Mouse (Mus musculus) Patski (cell line): ENCODE data around the gene Hnrnpl. TPM values are rescaled to one million over a fixed set of nuclear protein-coding genes. Genes with fewer than 3 reads are reported as not detected.

Experiments used
- ATAC-seq: fragments of 100-300 bp; one replicate; pipeline ENCODE4 v1.8.0; 2021
- CTCF ChIA-PET: fragments of 350-600 bp; sonication (Branson Sonifier 250); formaldehyde crosslinking; loops from one replicate; lab custom pipeline; 2022; ENCODE audit warnings: inconsistent platforms; lab: Charles Lee
- POLR2A ChIA-PET: fragments of 350-600 bp; sonication (Branson Sonifier 250); formaldehyde crosslinking; loops from one replicate; lab custom pipeline; 2022; ENCODE audit warnings: antibody characterized with exemption, inconsistent platforms; lab: Charles Lee
- DNase-seq: peaks from one replicate; pipeline ENCODE4 v3.0.0-alpha.2; 2011; ENCODE audit warnings: low read depth, low spot score
- H3K27me3 ChIP-seq: fragments of 371-371 bp; one replicate; pipeline ENCODE4 v1.5.1; 2021
- CTCF ChIP-seq: fragments of 100-300 bp; IDR thresholded peaks from one replicate; pipeline ENCODE4 v1.5.1; 2021
- in situ Hi-C: fragments of 300-500 bp; cut with MboI; formaldehyde crosslinking; loops from 3 replicates; pipeline ENCODE4 v1.11.1; 2018; ENCODE audit warnings: low pct_unique_long_range_greater_than_20kb, mixed read lengths
- polyA plus RNA-seq: library from polyadenylated mRNA; unstranded; gene quantifications from one replicate; pipeline ENCODE4 v1.2.3, GENCODE M21; 2021

The Hnrnpl gene
- polyA plus RNA-seq, 1 experiment from 2014 or later = 309 TPM

- ATAC-seq (no peak), DNase-seq (no peak)
- no peak for TF ChIP-seq CTCF
- POLR2A ChIA-PET = interaction anchor here (1.2 kb wide), 1 partner anchor 9 kb away, joined by 5 read pairs; the partner anchor contains the start of gene Hnrnpl
- H3K27me3 ChIP-seq = no peaks in the 10 kb centered on the region
- in situ Hi-C loops = no loop called here
- CTCF ChIA-PET = interaction anchor here (1.4 kb wide), 1 partner anchor 10 kb away, joined by 4 read pairs; no protein-coding TSS in a partner anchor
These were observed 9.2 kb downstream of the Hnrnpl start for GRCm38 (mm10) chr7:28817524-28817923.

- no peak for ATAC-seq
- no peaks in the 10 kb centered on the region for H3K27me3 ChIP-seq
- POLR2A ChIA-PET = interaction anchor here (1.2 kb wide), 1 partner anchor 10 kb away, joined by 5 read pairs; the partner anchor contains the start of gene Hnrnpl
- CTCF ChIA-PET = interaction anchor here (1.4 kb wide), 1 partner anchor 10 kb away, joined by 4 read pairs; no protein-coding TSS in a partner anchor
- in situ Hi-C loops = no loop called here
- no peak for TF ChIP-seq CTCF
- no peak for DNase-seq
These were observed 9.6 kb downstream of the Hnrnpl start for GRCm38 (mm10) chr7:28817957-28818356.

GRCm38 (mm10) chr7:28818436-28818835, 10.1 kb downstream of the Hnrnpl start:
- H3K27me3 ChIP-seq = no peaks in the 10 kb centered on the region
- ATAC-seq = no peak
- CTCF ChIA-PET = interaction anchor here (1.4 kb wide), 1 partner anchor 9 kb away, joined by 4 read pairs; no protein-coding TSS in a partner anchor
- DNase-seq = no peak
- in situ Hi-C loops = no loop called here
- no peak for TF ChIP-seq CTCF
- POLR2A ChIA-PET = interaction anchor here (1.2 to 3.5 kb wide), 2 partner anchors 7 to 10 kb away, joined by 5 to 22 read pairs; partner anchors contain the start of gene Hnrnpl

GRCm38 (mm10) chr7:28818861-28819452, 10.6 kb downstream of the Hnrnpl start:
- DNase-seq (no peak), ATAC-seq (no peak)
- CTCF ChIA-PET = interaction anchor here (0.6 to 1.4 kb wide), 2 partner anchors 9 to 14 kb away, joined by 3 to 4 read pairs; no protein-coding TSS in a partner anchor
- TF ChIP-seq CTCF = no peak
- in situ Hi-C loops = no loop called here
- POLR2A ChIA-PET = interaction anchor here (3.5 kb wide), 1 partner anchor 8 kb away, joined by 22 read pairs; no protein-coding TSS in a partner anchor
- H3K27me3 ChIP-seq = no peaks in the 10 kb centered on the region

- H3K27me3 ChIP-seq = no peaks in the 10 kb centered on the region
- ATAC-seq (no peak), DNase-seq (no peak)
- in situ Hi-C loops = no loop called here
- CTCF ChIA-PET = interaction anchor here (1.4 kb wide), 1 partner anchor 16 kb away, joined by 3 read pairs; no protein-coding TSS in a partner anchor
- POLR2A ChIA-PET = interaction anchor here (1.3 to 3.5 kb wide), 2 partner anchors 8 to 18 kb away, joined by 3 to 22 read pairs; no protein-coding TSS in a partner anchor
- no peak for TF ChIP-seq CTCF
These were observed 11.2 kb downstream of the Hnrnpl start for GRCm38 (mm10) chr7:28819571-28819970.

GRCm38 (mm10) chr7:28820358-28821260, 12.3 kb downstream of the Hnrnpl start:
- CTCF ChIA-PET = interaction anchor here (0.9 to 1.4 kb wide), 2 partner anchors 17 to 25 kb away, joined by 3 read pairs; no protein-coding TSS in a partner anchor
- in situ Hi-C loops = loop anchor here (10.0 kb wide), 1 partner anchor 1734 kb away; the partner anchor contains the start of genes Hspb6, Lin37 and Proser3

GRCm38 (mm10) chr7:28821261-28821831, 13.0 kb downstream of the Hnrnpl start:
- in situ Hi-C loops = loop anchor here (10.0 kb wide), 1 partner anchor 1733 kb away; the partner anchor contains the start of genes Hspb6, Lin37 and Proser3
- no peak for DNase-seq
- peak; percentile 36 for ATAC-seq
- no peaks in the 10 kb centered on the region for H3K27me3 ChIP-seq
- CTCF ChIA-PET = interaction anchor here (1.4 kb wide), 1 partner anchor 18 kb away, joined by 3 read pairs; no protein-coding TSS in a partner anchor
- POLR2A ChIA-PET = interaction anchor here (1.0 to 3.5 kb wide), 3 partner anchors 10 to 31 kb away, joined by 3 to 22 read pairs (median 5); no protein-coding TSS in a partner anchor
- TF ChIP-seq CTCF = no peak

More at GRCm38 (mm10) chr7:28820358-28821260, 12.3 kb downstream of the Hnrnpl start:
- DNase-seq (no peak), ATAC-seq (peak; percentile 14)
- POLR2A ChIA-PET = interaction anchor here (1.0 to 3.5 kb wide), 4 partner anchors 9 to 31 kb away, joined by 3 to 22 read pairs (median 4); no protein-coding TSS in a partner anchor
- no peak for TF ChIP-seq CTCF
- H3K27me3 ChIP-seq = no peaks in the 10 kb centered on the region

GRCm38 (mm10) chr7:28822556-28822955, 14.2 kb downstream of the Hnrnpl start:
- ATAC-seq (no peak), DNase-seq (no peak)
- H3K27me3 ChIP-seq = no peaks in the 10 kb centered on the region
- in situ Hi-C loops = loop anchor here (10.0 kb wide), 1 partner anchor 1732 kb away; the partner anchor contains the start of genes Hspb6, Lin37 and Proser3
- no peak for TF ChIP-seq CTCF
- ChIA-PET CTCF (no interaction called here), POLR2A (no interaction called here)
